Mouse (Mus musculus): Measurements from ENCODE around the gene Gm4567. TPM values are rescaled to one million over a fixed set of nuclear protein-coding genes. Genes with fewer than 3 reads are reported as not detected.
"Not testable (repeated sequence)": the region's sequence is repeated elsewhere in the genome, so short reads cannot be mapped to it uniquely, and the experiment has no call there.

Gene Gm4567
- total RNA-seq (2021), result not detected
- long read RNA-seq, experiment 1, result 0 reads
- long read RNA-seq, experiment 2, result 0 reads

GRCm38 (mm10) chr7:22719610-22720009 is at the start of gene Gm4567:
Gene Gm4567, minus strand, starts transcription at chr7:22719710.
- not testable (repeated sequence) for DNase-seq (ENCODE audit: low spot score in 2 of 2)

- DNase-seq (ENCODE audit: low spot score in 2 of 2), result not testable (repeated sequence)
These were observed 41.9 kb upstream of the Gm4567 start, which contains the start of gene Vmn1r157 for GRCm38 (mm10) chr7:22761397-22761796. Gene Vmn1r157, plus strand, starts transcription at chr7:22761697.

- DNase-seq (ENCODE audit: low spot score in 2 of 2), result not testable (repeated sequence)
These were observed 27.3 kb downstream of the Gm4567 start, which contains the start of gene Gm8693 for GRCm38 (mm10) chr7:22692217-22692616. Gene Gm8693, minus strand, starts transcription at chr7:22692317.

Other genes starting within 250 kb of the Gm4567 start
- not detected for gene Vmn1r151, start 220.0 kb downstream of the Gm4567 start, total RNA-seq (2021)
- not detected for gene Vmn1r152, start 196.7 kb downstream of the Gm4567 start, total RNA-seq (2021)
- not detected for gene Gm8677, start 184.8 kb downstream of the Gm4567 start, total RNA-seq (2021)
- gene Gm4201, start 154.4 kb downstream of the Gm4567 start, total RNA-seq (2021), result not detected
- gene Gm4565, start 131.6 kb downstream of the Gm4567 start, total RNA-seq (2021), result not detected
- not detected for gene Vmn1r155, start 61.7 kb downstream of the Gm4567 start, total RNA-seq (2021)
- gene Gm8693, start 27.4 kb downstream of the Gm4567 start, total RNA-seq (2021), result not detected
- gene Vmn1r157, start 42.0 kb upstream of the Gm4567 start, total RNA-seq (2021), result not detected
- gene Vmn1r158, start 71.1 kb upstream of the Gm4567 start, total RNA-seq (2021), result not detected
- gene Vmn1r159, start 123.9 kb upstream of the Gm4567 start, total RNA-seq (2021), result not detected
- not detected for gene Vmn1r160, start 151.5 kb upstream of the Gm4567 start, total RNA-seq (2021)